In the genomic region with DNA sequence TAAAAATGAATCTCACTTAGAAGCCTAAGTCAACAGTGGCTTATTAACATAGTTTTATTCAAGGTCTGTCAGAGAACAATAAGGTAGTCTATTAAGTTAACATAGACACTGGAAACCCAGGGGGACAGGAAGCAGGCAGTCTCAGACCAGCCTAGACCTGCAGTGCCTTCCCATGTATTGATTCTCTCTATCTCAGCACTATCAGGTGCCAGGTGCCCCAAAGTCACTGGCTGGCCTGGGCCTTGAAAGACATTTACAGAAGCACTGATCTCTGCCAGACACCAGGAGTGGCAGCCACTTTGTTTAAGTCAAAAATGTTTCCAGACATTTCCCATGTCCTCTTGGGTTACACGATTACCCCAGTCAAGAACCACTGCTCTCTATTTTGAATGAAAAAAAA, we compare ENCODE assay signal across 21 mouse cellular contexts. TPM values are rescaled to one million over a fixed set of nuclear protein-coding genes. Genes with fewer than 3 reads are reported as not detected.
DNase-seq lines count a peak whose midpoint lies in the region; ATAC-seq and TF ChIP-seq lines count a peak whose summit lies in the region.
"Had no signal": no experiment of that assay in that cellular context is flagged by ENCODE, and none has a peak within 500 bp of the region (broad histone marks: within the 10 kb centered on the region; RNA-seq: fewer than 3 reads in every experiment).

No protein-coding gene starts in this region.

- H3K4me1 ChIP-seq in lung, embryonic 16.5 days (replicated peaks; ENCODE audit: control insufficient read depth, insufficient read depth, low read length) = peaks cover 11% of the 10 kb centered on the region
- H3K4me1 ChIP-seq in embryonic facial prominence, embryonic 13.5 days = peaks cover 48% of the 10 kb centered on the region
- peaks cover 57% of the 10 kb centered on the region for H3K4me1 ChIP-seq in limb, embryonic 10.5 days
- H3K4me1 ChIP-seq in forebrain, postnatal 0 days (ENCODE audit: insufficient read depth) = no peaks in the 10 kb centered on the region
- H3K4me1 ChIP-seq: forebrain, embryonic 13.5 days had no signal

- no peak overlapping the region for H3K4me3 ChIP-seq in gastrocnemius, adult 2 months
- no peak overlapping the region for H3K4me3 ChIP-seq in lung, embryonic 16.5 days (ENCODE audit: low read length)
- H3K4me3 ChIP-seq in embryonic facial prominence, embryonic 13.5 days = no peak overlapping the region
- no peak overlapping the region for H3K4me3 ChIP-seq in limb, embryonic 10.5 days
- H3K4me3 ChIP-seq in forebrain, postnatal 0 days (ENCODE audit: low read depth, low read length) = no peak overlapping the region
- H3K4me3 ChIP-seq: forebrain, embryonic 13.5 days; heart, adult 2 months; heart, embryonic 15.5 days; hindbrain, embryonic 13.5 days had no signal

- TF ChIP-seq CTCF in gastrocnemius, adult 2 months (IDR thresholded peaks at IDR 0.05) = no peak
- no peak for TF ChIP-seq CTCF in forebrain, postnatal 0 days (IDR thresholded peaks at IDR 0.05; ENCODE audit: low read depth)

- 44% methylated on average over 1 of the region's 1 CpGs for WGBS in lung, embryonic 16.5 days
- 18% methylated on average over 1 of the region's 1 CpGs for WGBS in embryonic facial prominence, embryonic 13.5 days
- 75% methylated on average over 1 of the region's 1 CpGs for WGBS in limb, embryonic 10.5 days
- WGBS in forebrain, postnatal 0 days = 81% methylated on average over 1 of the region's 1 CpGs

- intact Hi-C loops in gastrocnemius, adult 2 months (cut with DNase I) = no loop called here

- ATAC-seq in lung, embryonic 16.5 days (ENCODE audit: low read depth) = no peak
- no peak for ATAC-seq in embryonic facial prominence, embryonic 13.5 days (ENCODE audit: insufficient number of reproducible peaks, insufficient read depth, low FRiP score, low TSS enrichment, low read depth)
- no peak for ATAC-seq in cerebellum, adult (ENCODE audit: insufficient number of reproducible peaks, low FRiP score, low TSS enrichment)
- ATAC-seq in forebrain, postnatal 0 days = no peak
- ATAC-seq: CD4-positive, CD25-positive, alpha-beta regulatory T cell, adult 4 months; forebrain, embryonic 13.5 days; hindbrain, postnatal 0 days had no signal

- no peak for DNase-seq in gastrocnemius, adult 2 months
- no peak for DNase-seq in gastrocnemius, postnatal 25 days
- no peak for DNase-seq in lung, adult 18-20 months
- no peak for DNase-seq in limb, embryonic 10.5 days (ENCODE audit: low spot score)
- DNase-seq in forebrain, postnatal 0 days = no peak
- DNase-seq: adrenal gland, adult 8-10 months; B cell, adult 2 months; cerebellum, adult 11-12 months; cerebellum, adult 9-11 months; cerebellum, postnatal 36 days had no signal

- H3K9me3 ChIP-seq in lung, embryonic 16.5 days (ENCODE audit: control insufficient read depth, low read length) = no peaks in the 10 kb centered on the region
- no peaks in the 10 kb centered on the region for H3K9me3 ChIP-seq in embryonic facial prominence, embryonic 13.5 days
- no peaks in the 10 kb centered on the region for H3K9me3 ChIP-seq in limb, embryonic 10.5 days (replicated peaks)
- H3K9me3 ChIP-seq in forebrain, postnatal 0 days (ENCODE audit: low read length) = no peaks in the 10 kb centered on the region
- H3K9me3 ChIP-seq: forebrain, embryonic 13.5 days; G1E; heart, embryonic 15.5 days; hindbrain, embryonic 13.5 days had no signal

- H3K27ac ChIP-seq in gastrocnemius, adult 2 months = peak overlapping the region; percentile 64
- peak overlapping the region; percentile 7; the same call in 1 of the 2 replicates for H3K27ac ChIP-seq in lung, embryonic 16.5 days (ENCODE audit: low read length)
- peak overlapping the region; percentile 80 for H3K27ac ChIP-seq in embryonic facial prominence, embryonic 13.5 days
- peak overlapping the region; percentile 72 for H3K27ac ChIP-seq in limb, embryonic 10.5 days
- H3K27ac ChIP-seq in forebrain, postnatal 0 days (ENCODE audit: low read depth, low read length) = no peak overlapping the region
- H3K27ac ChIP-seq: forebrain, embryonic 13.5 days; heart, embryonic 15.5 days; hindbrain, embryonic 13.5 days; hindbrain, postnatal 0 days had no signal

- no peaks in the 10 kb centered on the region for H3K36me3 ChIP-seq in lung, embryonic 16.5 days (ENCODE audit: control insufficient read depth, insufficient read depth, low read length)
- no peaks in the 10 kb centered on the region for H3K36me3 ChIP-seq in embryonic facial prominence, embryonic 13.5 days
- no peaks in the 10 kb centered on the region for H3K36me3 ChIP-seq in limb, embryonic 10.5 days
- H3K36me3 ChIP-seq in forebrain, postnatal 0 days (ENCODE audit: insufficient read depth) = no peaks in the 10 kb centered on the region
- H3K36me3 ChIP-seq: G1E; heart, embryonic 15.5 days; hindbrain, embryonic 13.5 days had no signal

- H3K27me3 ChIP-seq in lung, embryonic 16.5 days (ENCODE audit: control insufficient read depth, insufficient read depth, low read depth, low read length) = no peaks in the 10 kb centered on the region
- 0 out of 2 replicates have a peak, but pooled peaks cover 5% of the 10 kb centered on the region for H3K27me3 ChIP-seq in embryonic facial prominence, embryonic 13.5 days
- H3K27me3 ChIP-seq in limb, embryonic 10.5 days (ENCODE audit: low read depth, poor library complexity, severe bottlenecking) = no peaks in the 10 kb centered on the region
- no peaks in the 10 kb centered on the region for H3K27me3 ChIP-seq in forebrain, postnatal 0 days (ENCODE audit: insufficient read depth, low read length)
- H3K27me3 ChIP-seq: forebrain, embryonic 13.5 days; heart, embryonic 15.5 days; hindbrain, embryonic 13.5 days had no signal

- H3K4me2 ChIP-seq in lung, embryonic 16.5 days (ENCODE audit: low read depth, low read length) = no peak overlapping the region
- no peak overlapping the region for H3K4me2 ChIP-seq in embryonic facial prominence, embryonic 13.5 days
- H3K4me2 ChIP-seq in forebrain, postnatal 0 days (ENCODE audit: low read depth) = no peak overlapping the region
- H3K4me2 ChIP-seq: forebrain, embryonic 13.5 days; heart, embryonic 11.5 days; heart, embryonic 15.5 days; hindbrain, embryonic 13.5 days had no signal

- no peak overlapping the region for H3K9ac ChIP-seq in lung, embryonic 16.5 days (ENCODE audit: low read length)
- no peak overlapping the region for H3K9ac ChIP-seq in embryonic facial prominence, embryonic 13.5 days
- no peak overlapping the region for H3K9ac ChIP-seq in forebrain, postnatal 0 days
- H3K9ac ChIP-seq: forebrain, embryonic 13.5 days; heart, embryonic 15.5 days; hindbrain, embryonic 13.5 days had no signal

RNA-seq across cellular contexts. Expression of a gene that starts 11.4 kb away (rescaled TPM):
- total RNA-seq in gastrocnemius, adult 2 months (2021) = under 1 TPM; 0.59 to 0.84 TPM
- under 1 TPM; 0.77 to 0.80 TPM for total RNA-seq in gastrocnemius, postnatal 25 days (2021)
- polyA plus RNA-seq in lung, embryonic 16.5 days (2015; fragmentation: Nextera tagmentation; extraction: Ambion mirVana) = 21.0 and 21.4 TPM in 2 replicates
- polyA plus RNA-seq in embryonic facial prominence, embryonic 13.5 days (2015; fragmentation: Nextera tagmentation; extraction: Ambion mirVana) = 6.1 and 9.8 TPM in 2 replicates
- 0.29 and 0.50 TPM in 2 replicates for polyA plus RNA-seq in limb, embryonic 10.5 days (2016; fragmentation: Nextera tagmentation; extraction: Ambion mirVana)
- 3.2 and 6.6 TPM in 2 replicates for total RNA-seq in forebrain, postnatal 0 days (2014; rRNA removed)
- 4.2 and 4.6 TPM in 2 replicates for polyA plus RNA-seq in forebrain, postnatal 0 days (2015; fragmentation: Nextera tagmentation; extraction: Ambion mirVana)
